Mouse (Mus musculus) C2C12 (cell line): ENCODE measurements around the gene Cdk14. TPM values are rescaled to one million over a fixed set of nuclear protein-coding genes. Genes with fewer than 3 reads are reported as not detected.

Experiments
- H3K27me3 ChIP-seq: one replicate; pipeline ENCODE4 v1.6.1; 2011; ENCODE audit not compliant: control insufficient read depth, insufficient read depth, insufficient read length
- H3K36me3 ChIP-seq: one replicate; pipeline ENCODE4 v1.6.1; 2011; ENCODE audit not compliant: control insufficient read depth, insufficient read depth
- H3K4me3 ChIP-seq: one replicate; pipeline ENCODE4 v1.5.1; 2011; ENCODE audit warnings: mild to moderate bottlenecking, control low read depth; ENCODE audit not compliant: poor library complexity, insufficient read depth, severe bottlenecking
- H3K79me2 ChIP-seq: one replicate; pipeline ENCODE4 v1.6.1; 2011; ENCODE audit not compliant: control insufficient read depth, insufficient read depth
- H3K79me3 ChIP-seq: one replicate; pipeline ENCODE4 v1.6.1; 2011; ENCODE audit warnings: low read depth, control low read depth
- H3ac ChIP-seq: one replicate; pipeline ENCODE3; 2011; ENCODE audit warnings: low read depth; ENCODE audit not compliant: control insufficient read depth, insufficient read length
- CEBPB ChIP-seq: IDR thresholded peaks from one replicate; pipeline ENCODE4 v1.6.1; 2011; ENCODE audit warnings: low read depth, mild to moderate bottlenecking, control low read depth, moderate library complexity
- CTCF ChIP-seq: IDR thresholded peaks from one replicate; pipeline ENCODE4 v1.5.1; 2011; ENCODE audit not compliant: control insufficient read depth, insufficient read depth, insufficient read length
- FOSL1 ChIP-seq: IDR thresholded peaks from one replicate; pipeline ENCODE4 v1.8.0; 2011; ENCODE audit warnings: mild to moderate bottlenecking, low read length; ENCODE audit not compliant: poor library complexity, insufficient read depth, severe bottlenecking
- MAX ChIP-seq: IDR thresholded peaks from one replicate; pipeline ENCODE4 v1.6.1; 2011; ENCODE audit warnings: mild to moderate bottlenecking, control low read depth
- MYOD1 ChIP-seq: IDR thresholded peaks from one replicate; pipeline ENCODE4 v1.6.1; 2011; ENCODE audit warnings: low read depth; ENCODE audit not compliant: control insufficient read depth, insufficient read length
- MYOG ChIP-seq: IDR thresholded peaks from one replicate; pipeline ENCODE4 v1.6.1; 2011; ENCODE audit not compliant: control insufficient read depth, insufficient read length; ENCODE audit errors: extremely low read depth
- USF1 ChIP-seq: IDR thresholded peaks from one replicate; pipeline ENCODE4 v1.6.1; 2011; ENCODE audit warnings: low read depth, mild to moderate bottlenecking, control low read depth, moderate library complexity
- polyA plus RNA-seq: library from polyadenylated mRNA; unstranded; fragments of >200 nt; fragmentation: generic; extraction: Trizol; gene quantifications from one replicate; pipeline ENCODE4 v1.2.1, GENCODE M21; 2012; ENCODE audit warnings: missing spikeins

Gene Cdk14
- polyA plus RNA-seq, 1 experiment = 15.9 TPM

DNA sequence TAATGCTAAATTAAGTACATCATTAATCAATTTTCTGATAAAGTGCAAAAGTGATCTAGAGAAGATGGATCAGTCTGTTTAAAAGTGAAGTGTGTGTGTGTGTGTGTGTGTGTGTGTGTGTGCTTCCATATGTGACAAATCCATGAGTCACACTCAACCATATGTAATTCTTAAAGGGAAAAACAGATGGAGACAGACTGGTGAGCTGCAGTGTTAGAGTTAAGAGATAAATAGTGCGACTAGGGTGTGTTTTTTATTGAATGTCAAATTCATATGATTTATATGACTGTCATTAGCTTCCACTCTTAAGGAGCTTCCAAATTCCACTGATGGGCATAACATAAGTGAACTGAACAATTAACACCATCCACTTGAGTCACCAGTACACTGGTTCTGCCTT, 260.6 kb downstream of the Cdk14 start:
- H3K27me3 ChIP-seq = no peaks in the 10 kb centered on the region
- H3K79me2 ChIP-seq = peaks cover 5% of the 10 kb centered on the region
- TF ChIP-seq MYOG = no peak
- H3K4me3 ChIP-seq = no peak overlapping the region
- H3K79me3 ChIP-seq = peaks cover 2% of the 10 kb centered on the region
- no peaks in the 10 kb centered on the region for H3K36me3 ChIP-seq
- no peak overlapping the region for H3ac ChIP-seq

DNA sequence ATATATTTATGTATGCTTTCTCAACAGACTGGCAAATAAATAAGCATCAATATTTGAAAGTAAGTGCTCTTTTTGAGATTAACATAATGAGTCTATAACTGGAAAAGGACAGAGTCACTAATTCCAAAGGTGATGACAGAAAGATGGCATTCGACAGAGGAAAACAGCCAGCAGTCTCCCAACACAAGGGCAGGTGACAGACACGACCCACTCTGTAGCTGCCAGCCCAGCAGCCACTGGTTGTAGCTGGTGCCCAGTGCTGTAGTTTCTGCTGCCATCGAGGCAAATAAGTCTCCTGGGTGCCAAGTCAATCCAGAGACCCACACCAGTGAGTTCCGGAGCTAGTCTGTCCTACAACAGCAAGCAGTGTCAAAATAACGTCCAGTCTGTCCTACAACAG, 280.3 kb downstream of the Cdk14 start:
- H3K36me3 ChIP-seq = no peaks in the 10 kb centered on the region
- no peaks in the 10 kb centered on the region for H3K27me3 ChIP-seq
- H3K4me3 ChIP-seq = no peak overlapping the region
- TF ChIP-seq CEBPB (no peak), USF1 (no peak), MYOD1 (no peak), MYOG (no peak), FOSL1 (no peak), MAX (no peak)
- no peak overlapping the region for H3ac ChIP-seq
- no peaks in the 10 kb centered on the region for H3K79me2 ChIP-seq
- no peaks in the 10 kb centered on the region for H3K79me3 ChIP-seq

DNA sequence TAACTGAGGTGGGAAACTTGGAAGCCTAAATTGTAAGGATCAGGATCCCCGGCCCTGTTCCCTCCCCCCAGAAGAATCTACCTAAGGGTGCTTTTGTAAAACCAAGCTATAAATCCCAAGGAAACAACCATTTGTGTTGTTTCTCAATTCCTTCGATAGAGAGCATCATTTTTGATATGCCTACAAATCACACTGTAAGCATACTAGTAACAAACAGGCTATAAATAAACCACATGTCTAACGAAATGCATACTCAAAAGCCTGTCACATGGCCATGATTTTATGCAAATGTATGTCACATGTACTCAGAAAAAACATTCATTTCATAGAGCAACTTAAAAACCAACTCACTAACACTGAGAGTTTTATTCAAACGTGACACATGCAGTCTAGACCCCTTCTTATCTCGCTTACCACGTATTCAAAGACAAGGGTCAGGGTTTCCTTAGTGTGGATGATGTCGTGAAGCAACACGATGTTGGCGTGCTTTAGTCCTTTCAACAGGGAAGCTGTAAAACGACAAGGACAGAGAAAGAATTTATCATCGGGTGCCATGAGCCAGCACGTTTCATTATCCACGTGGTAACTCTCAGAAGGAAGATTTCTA, 285.1 kb downstream of the Cdk14 start:
- Histone ChIP-seq H3ac (no peak overlapping the region), H3K27me3 (no peaks in the 10 kb centered on the region), H3K36me3 (peaks cover 3% of the 10 kb centered on the region), H3K4me3 (no peak overlapping the region), H3K79me3 (no peaks in the 10 kb centered on the region), H3K79me2 (no peaks in the 10 kb centered on the region)
- no peak for TF ChIP-seq CEBPB
- TF ChIP-seq MYOD1 = no peak
- TF ChIP-seq MAX = no peak
- TF ChIP-seq MYOG = no peak

DNA sequence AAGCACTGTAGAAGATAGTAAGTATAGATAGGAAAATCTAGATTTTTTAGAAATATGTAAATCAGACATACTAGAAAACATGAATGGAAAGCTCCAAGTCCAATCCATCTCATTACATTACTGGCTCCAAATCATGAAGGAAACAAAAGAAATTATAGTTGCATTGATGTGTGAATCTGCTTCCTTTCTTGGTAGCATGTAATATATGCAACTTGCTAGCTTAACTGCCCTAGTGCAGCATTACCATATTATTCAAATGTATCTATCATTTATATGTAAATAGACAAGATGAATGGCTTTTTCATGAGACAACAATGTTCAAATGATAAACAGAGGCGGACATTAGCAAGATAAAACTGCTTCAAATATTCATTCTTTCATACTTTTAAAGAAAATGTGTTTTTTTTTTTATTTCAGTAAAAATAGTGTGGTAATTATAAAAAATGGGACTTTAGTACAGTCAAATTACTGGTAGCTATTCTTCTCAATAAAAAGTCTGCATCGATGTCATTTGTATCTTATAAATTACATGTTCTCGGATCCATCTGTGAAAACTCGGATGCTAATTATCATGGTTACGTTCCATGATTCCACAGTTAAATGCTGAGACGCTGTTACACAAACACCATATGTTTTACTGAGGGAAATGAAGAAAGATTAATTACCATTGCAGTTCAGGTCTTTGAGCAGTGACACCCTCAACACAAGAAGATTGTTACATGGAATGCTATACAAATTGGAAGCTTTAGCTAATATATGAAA, 285.8 kb downstream of the Cdk14 start:
- H3K36me3 ChIP-seq = peaks cover 3% of the 10 kb centered on the region
- no peak overlapping the region for H3K4me3 ChIP-seq
- no peaks in the 10 kb centered on the region for H3K79me3 ChIP-seq
- TF ChIP-seq CTCF (no peak), FOSL1 (no peak), MYOG (no peak), MAX (no peak), CEBPB (no peak), USF1 (no peak)
- H3K27me3 ChIP-seq = no peaks in the 10 kb centered on the region
- no peaks in the 10 kb centered on the region for H3K79me2 ChIP-seq
- no peak overlapping the region for H3ac ChIP-seq

DNA sequence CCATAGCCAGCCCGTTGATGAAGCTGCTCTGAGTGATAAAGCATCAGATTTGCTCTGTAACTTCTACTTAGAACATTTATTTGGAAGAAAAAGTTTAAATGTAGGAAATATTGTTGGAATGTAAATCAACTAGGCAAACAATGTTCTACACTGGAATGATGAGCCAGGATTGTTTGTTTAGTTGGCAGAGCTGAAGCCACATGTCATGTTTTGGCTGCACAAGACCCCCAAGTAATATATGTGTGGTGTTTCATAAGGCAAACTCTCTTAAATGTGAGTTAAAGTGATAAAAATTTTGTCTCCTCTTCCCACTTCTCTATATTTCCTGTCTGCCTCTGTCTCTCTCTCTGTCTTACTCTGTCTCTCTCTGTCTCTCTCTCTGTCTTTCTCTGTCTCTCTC, 291.3 kb downstream of the Cdk14 start:
- Histone ChIP-seq H3K79me3 (peaks cover 3% of the 10 kb centered on the region), H3ac (no peak overlapping the region), H3K79me2 (no peaks in the 10 kb centered on the region), H3K27me3 (no peaks in the 10 kb centered on the region), H3K36me3 (peaks cover 3% of the 10 kb centered on the region), H3K4me3 (no peak overlapping the region)
- TF ChIP-seq MYOG = no peak
- no peak for TF ChIP-seq FOSL1
- TF ChIP-seq CTCF = no peak
- no peak for TF ChIP-seq MYOD1
- TF ChIP-seq USF1 = no peak
- TF ChIP-seq CEBPB = no peak
- no peak for TF ChIP-seq MAX

DNA sequence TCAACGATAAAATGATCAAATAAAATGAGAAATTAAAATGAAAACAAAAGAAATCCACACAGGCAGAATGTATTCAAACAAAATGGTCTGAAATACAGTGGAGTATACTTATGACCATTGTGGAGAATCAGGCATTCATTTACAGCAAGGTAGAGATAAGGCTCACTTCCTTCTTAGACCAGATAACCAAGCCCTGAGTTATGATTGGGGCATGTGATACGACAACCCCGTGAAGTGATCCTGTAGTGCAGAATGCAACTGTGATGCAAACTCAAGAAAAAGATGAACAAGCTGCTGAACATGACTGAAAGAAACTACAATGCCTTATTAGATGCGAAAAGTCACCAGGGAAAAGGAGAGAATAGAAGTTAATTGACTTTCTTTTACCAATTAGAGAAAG, 295.5 kb downstream of the Cdk14 start:
- no peak overlapping the region for H3ac ChIP-seq
- H3K27me3 ChIP-seq = no peaks in the 10 kb centered on the region
- TF ChIP-seq MAX (no peak), USF1 (peak; percentile 66)
- H3K79me2 ChIP-seq = peaks cover 4% of the 10 kb centered on the region
- no peak overlapping the region for H3K4me3 ChIP-seq
- H3K36me3 ChIP-seq = no peaks in the 10 kb centered on the region
- H3K79me3 ChIP-seq = peaks cover 3% of the 10 kb centered on the region
